Mouse (Mus musculus): Measurements from ENCODE around the gene Kcnk3.

The Kcnk3 gene

DNA sequence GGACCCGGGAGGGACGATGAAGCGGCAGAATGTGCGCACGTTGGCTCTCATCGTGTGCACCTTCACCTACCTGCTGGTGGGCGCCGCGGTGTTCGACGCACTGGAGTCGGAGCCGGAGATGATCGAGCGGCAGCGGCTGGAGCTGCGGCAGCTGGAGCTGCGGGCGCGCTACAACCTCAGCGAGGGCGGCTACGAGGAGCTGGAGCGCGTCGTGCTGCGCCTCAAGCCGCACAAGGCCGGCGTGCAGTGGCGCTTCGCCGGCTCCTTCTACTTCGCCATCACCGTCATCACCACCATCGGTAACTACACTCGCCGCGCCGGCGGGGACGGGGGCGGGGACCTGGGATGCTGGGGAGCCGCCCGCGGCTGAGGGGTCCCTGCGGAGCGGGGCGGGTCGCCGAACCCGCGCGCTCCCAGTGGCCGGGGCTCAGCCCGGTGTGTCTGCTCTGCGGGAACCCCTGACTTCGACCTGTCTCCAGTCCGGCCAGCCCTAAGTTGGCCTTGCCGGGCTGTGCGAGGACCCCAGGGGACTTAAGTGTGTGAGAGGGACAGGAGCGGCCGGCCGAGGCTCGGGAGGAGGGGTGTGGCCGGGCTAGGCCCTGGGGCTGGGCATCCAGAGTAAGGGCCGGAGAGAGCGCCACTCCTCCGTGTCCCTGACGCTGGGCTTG, 465 bp downstream of the Kcnk3 start:
- DNase-seq: peak; percentile 20

DNA sequence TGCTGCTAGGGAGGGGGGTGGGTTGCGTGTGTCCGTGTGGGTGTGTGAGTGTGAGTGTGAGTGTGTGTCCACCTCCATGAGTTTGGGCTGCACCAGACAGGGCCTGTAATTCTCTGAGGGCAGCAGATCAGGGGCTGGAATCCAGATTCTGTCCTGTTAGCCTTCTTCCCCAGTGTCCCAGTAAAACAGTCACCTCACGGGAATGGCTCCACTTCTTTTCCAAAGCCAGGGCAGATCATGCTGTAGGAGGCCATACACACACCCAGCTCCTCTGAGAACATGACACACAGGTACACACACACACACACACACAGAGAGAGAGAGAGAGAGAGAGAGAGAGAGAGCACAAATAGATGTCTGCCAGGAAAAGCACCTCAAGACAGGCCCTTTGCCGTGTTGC, 1.1 kb downstream of the Kcnk3 start:
- DNase-seq: no peak

DNA sequence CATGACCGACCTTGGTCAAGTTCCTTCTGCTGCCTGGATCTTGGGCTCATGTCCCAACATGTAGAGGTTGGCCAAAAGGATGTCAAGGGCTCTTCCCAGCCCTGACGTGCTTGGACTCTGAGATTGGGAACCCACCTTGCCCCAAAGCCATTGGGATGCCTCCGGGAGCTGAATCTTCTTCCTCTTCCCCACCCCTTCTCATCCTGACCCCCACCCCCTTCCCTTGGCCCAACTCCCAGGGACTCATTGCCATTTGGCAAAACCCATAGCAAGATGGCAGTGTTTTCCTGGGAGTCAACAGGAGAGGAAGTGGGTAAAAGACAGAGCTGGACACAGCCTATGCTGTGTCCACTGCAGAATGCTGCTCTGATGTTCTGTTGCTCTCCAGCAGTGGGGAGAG, 1.6 kb downstream of the Kcnk3 start:
- no peak for DNase-seq

DNA sequence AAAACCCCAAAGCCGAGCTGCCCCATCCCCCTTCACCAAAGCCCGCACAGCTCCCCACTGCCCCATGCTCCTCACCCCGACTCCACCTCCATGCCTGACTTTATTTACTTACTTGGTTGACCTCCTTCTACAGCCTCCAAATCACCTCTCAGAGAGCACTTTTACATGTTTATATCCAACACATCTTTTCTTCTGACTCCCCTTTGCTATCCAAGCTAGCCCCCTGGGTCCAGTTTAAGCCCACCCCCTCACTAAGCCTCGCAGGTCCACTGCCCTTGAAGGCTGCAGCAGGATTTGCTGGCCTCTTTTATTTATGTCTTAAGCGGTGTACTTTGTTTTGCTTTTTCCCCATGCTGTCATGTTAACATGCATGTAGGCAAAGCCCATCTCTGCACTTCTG, 2.3 kb downstream of the Kcnk3 start:
- no peak for DNase-seq

DNA sequence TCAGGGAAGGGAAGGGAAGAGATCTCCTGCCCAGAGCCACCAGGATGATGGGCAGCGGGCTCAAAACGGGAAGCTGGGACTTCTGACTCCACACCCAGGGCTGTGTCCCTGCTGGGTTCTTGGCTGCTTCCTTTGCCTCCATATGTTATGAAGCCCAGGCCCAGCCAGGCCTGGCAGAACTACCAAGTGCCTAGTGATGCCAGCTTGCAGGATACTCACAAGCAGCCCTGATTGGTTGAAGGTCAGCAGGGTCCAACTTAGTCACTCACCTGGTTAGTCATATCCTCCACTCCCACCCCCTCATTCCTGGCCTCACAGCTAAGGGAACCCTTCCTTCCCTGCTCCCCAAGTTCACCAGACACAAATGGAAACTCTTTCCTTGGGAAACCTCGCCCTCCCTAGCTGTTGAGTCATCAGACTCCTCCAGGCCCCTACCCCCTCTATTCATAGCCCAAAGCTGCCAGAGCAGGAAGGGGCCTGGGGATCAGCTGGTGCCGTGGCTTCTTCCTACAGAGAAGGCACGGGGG, 3.3 kb downstream of the Kcnk3 start:
- no peak for DNase-seq

DNA sequence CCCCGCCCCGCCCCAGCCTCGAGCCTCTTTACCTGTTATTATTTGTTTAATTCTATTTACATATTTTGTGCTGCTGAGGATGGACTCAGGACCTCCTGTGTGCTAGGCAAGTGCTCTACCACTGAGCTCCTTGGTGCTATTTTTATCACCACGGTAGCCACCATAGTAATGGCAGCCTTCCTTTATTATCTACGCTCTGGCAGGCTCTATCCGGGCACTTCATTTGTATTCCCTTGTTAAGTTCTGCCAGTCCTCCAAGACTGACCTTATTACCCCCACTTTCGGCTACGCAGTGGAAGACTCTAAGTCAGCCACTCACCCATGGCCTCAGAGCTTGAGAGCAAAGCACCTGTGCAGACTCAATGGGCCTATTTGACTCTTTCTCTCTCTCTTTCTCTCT, 3.8 kb downstream of the Kcnk3 start:
- DNase-seq: no peak

DNA sequence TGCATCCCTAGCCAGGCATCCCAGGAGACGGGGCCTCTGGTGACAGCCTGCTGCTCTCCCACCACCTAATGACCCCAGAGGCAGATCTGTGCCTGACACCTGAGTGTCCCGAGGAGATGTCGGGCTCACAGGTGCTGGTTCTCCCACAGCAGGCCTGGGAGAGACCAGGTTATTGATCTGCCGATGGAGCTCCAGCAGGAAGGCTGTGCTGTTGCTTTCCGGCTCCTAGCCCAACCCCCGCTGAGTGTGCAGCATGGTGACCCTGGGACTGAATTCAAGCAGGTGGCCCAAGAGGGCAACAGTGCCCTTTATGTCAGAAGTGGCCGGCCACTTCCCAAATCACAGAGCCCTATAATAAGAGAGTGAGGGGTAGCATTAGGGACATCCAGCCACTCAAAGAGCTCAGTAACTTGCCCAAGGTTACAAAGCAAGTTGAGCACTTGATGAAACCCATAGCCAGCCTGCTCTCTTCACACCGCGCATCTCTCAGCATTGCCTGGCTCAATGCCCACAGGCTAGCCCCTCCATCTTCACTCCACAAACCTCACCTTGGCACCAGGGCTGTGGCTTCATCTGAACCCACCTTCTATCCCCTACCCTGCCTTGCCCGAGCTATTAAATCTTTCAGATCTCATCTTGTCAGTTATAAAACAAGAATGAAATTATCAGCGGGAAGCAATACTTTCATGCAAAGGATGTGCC, 4.5 kb downstream of the Kcnk3 start:
- no peak for DNase-seq

DNA sequence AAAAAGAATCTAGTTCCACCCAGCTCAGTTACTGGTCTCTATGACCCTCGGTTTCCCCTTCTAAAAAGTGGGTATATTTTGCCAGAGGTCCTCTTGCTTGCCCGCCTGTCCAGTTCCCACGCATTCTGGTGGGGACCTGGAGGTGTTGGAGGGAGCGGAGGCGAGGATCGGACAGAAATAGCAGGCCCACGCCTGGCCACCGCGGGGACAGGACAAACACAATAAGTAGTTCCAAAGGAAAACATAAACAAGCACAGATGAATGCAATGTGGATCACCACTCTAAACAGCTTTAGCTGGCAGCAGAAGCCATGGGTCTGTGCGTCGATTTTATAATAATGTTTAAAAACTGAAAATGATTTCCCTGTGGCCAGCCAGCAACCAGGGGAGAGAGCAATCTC, 5.4 kb downstream of the Kcnk3 start:
- no peak for DNase-seq

DNA sequence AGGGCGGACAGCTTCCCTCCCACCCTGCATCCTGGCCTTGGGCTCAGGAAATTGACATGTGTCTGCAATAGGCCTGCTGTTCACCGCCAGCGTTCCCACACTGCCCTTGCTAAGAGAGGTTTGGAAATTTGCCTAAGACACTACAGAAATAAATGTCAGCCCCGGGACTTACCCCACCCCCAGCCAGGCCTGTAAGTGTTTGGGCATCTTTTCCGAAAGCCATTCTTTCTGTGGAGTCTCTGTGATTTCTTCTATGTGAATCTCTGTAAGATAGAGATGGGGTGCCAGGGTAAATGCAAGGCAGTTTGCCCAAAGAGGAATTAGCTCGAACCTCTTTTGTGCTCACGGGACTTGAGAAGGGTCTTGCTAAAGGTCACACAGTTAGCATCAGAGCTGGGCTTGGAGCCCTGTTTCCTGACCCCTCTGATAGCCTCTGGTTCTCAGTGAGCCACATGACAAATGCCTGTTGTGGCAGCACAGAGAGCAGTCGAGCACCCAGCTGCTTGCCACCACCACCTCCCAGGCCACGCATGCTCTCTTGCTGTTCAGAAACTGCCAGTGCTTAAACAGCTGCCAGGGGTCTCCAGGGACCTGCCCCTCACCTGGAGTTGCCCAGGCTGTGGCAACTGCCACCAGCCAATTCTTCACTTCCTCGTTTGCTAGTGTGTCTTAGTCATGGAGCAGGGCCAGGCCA, 6.0 kb downstream of the Kcnk3 start:
- peak; percentile 46 for DNase-seq

DNA sequence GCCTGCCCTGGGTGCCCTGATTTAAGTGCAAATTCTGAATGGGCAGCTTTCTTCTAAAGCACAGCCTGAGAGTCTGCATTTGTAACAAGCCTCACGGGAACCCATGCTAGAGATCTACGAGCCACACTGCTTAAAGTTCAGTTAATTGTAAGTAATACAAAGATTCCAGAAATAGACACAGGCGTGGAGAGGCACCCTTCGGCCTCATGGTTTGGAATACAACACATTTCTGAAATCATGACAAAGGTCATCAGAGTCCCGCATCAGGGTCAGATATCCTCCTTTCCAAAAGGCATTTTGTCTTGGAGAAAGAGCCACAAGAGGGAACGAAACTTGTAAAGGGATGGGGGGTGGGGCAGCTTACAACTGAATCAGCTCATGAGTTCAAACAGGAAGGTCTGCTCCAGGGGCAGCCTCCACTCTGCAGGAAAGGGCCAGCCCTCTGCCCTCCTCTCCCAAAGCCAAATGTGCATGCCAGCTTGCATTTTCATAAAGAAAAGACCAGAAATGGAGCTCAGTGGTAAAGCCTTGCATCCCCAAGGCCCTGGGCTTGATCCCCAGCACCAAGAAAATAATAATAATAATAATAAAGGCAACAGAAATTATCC, 7.1 kb downstream of the Kcnk3 start:
- DNase-seq: no peak

DNA sequence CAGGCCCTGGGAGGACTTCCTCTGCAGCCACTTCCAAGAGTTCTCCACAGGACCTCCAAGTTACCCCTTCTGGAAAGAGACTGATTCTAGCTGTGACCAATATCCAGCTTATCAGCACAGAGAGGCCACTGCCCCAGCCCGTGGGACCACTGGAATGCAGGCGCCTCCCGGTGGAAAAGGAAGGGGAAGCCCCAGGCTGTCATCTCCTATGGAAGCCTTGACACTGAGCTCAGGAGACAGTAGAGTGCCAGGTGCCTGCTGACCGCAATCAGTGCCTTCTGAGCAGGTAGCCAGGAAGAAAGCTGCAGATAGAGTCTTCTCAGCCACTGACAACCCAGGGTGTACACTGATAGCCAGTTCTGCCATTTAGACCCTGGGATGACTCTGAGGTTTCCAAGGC, 13.4 kb downstream of the Kcnk3 start:
- DNase-seq: no peak

DNA sequence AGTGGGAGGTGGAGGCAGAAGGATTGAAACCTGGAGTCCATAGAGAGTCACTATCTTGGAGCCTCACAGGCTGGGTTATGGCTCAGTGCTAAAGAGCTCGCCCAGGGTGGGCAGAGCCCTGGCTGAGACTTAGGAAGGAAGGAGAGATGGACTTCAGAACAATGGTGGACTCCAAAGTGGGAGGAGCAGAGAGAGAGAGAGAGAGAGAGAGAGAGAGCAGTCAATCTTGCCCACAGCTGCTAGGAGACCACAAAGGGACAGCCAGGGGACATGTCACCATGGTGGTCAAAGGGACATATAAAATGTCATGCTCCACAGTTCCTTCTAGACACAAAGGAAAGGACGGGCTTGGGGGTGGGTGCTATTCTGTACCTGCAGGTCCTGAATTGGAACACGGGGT, 15.3 kb downstream of the Kcnk3 start:
- DNase-seq: no peak

DNA sequence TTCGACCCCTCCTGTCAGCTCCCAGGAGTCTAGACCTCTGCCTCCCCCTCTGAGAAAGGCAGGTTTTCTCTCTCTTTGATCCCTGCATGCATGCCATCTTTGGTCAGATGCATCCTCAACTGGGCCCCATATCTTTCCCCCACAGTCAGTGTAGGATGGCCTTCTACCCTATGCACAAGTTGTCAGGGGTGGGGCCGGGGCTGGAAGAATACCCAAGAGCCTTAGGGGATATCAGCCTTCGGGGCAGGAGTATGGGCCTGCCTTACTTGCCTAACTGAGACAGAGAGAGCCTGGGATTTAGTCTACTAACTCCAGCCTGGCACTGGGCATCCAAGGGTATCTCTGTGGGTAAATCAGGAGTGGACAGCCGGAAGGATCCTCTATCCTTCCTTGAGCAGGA, 16.0 kb downstream of the Kcnk3 start:
- no peak for DNase-seq

DNA sequence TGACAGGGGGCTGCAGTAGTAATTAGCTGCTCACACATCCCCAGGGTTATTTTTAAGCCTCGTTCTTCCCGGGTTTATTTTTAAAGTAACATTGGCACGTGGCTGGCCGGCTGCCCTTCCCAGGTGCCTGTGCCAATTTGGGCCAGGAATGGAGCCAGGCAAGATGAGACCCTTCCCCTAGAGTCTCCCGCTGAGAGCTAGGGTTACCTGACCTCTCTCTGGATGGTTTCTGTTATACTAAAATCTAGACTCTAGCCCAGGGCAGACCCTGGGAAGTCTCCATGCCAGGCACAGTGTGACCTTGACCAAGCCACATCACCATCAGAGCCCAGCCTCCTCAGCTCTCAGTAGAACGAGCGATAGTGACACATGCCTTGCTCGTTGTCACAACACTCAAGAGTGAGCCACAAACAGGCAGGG, 16.8 kb downstream of the Kcnk3 start:
- no peak for DNase-seq

DNA sequence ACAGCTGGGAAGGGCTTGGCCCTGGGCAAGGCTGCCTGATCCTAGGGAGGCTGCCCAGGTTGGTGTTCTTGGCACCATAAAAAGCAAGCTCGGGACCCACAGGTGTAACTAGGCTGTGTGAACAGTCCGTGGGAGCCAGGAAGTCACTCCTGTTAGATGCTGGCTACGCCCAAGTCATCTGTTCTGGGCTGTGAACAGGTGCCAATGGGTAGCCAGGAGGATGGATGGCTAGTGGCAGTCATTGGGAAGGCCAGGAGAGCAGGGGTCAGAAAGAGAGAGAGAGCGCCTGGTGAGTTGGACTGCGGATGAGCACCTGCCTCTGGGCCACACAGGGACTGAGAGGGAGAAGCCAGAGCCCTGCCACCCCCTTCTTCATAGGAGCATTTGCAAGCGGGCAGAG, 17.7 kb downstream of the Kcnk3 start:
- DNase-seq: no peak

DNA sequence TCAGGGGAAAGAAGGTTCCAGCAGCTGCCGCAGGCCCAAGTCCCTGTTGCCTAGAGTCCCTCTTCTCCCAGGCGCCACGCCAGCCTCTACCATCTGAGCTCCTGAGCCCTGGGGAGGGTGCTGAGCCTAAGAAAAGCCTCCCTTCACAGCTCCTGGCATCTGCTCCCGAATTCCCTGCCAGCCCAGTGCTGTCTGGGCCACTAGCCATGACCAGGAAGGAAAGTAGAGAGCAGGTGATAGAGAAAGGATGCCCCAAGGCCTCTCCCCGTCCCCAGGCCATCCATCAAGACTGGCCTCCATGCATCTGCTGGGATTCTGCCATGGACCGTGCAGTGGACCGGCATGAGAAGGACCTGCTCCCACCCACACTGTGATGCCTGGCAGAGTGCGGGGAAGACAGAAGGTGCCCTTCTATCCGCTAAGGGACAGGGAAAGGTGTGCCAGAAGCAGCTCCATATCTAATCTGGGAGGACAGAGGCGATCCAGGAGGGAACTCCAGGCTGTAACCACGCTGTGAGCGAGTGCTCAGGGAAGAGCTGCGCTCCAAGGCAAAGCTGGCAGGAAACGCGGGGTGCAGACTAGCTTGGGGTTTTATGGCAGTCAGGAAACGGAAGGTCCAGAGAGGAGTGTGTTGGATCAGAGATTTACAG, 18.6 kb downstream of the Kcnk3 start:
- DNase-seq: no peak

DNA sequence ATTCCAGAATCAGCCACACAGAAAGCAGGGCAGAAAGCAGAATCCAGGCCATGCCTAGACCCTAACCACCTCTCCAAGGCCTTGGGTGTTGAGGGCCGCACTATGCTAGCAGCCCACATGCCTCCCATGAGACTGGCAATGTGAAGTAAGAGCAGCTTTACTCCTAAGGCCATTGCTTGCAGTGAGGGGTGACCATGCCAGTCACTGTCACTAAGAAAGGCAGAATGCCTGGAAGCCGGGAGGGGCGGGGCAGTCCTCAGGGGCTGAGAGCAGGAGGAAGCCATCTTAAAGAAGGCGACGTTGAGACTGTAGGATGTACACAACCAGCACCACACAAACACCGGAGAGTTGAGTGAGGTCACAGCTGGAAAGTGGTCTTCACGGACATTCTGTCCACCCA, 21.1 kb downstream of the Kcnk3 start:
- no peak for DNase-seq

DNA sequence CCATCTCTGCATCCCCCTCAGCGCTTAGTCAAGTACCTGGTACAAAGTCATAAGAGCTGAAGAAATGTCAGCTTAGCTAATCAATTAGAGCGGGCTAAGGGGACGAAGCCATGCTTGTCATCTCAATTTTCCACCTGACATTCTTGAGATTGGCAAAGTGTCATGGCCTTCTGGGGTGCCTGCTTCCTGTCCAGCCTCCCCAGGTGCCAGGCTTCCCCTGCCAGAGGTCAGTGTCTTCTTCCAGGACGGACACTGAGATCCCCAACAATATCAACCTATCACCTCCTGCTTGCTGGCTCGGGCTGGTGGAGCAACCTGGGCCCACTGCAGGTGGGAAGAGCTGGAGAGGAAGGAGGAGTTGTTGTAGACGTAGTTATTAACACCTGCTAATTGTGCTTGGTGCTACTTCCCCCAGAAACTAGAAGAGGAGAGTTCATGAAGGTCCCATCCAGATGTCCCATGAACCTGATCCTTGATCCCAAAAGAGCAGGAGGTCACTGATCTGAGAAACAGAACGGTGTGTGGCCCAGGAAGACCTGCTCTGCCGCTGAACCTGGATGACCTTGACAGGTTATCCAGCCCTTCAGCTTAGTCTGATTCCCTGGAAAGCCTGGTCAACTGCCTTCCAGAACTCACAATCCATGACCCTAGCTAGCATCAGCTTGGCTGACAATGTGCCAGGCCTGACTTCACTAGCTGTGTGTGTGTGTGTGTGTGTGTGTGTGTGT, 22.1 kb downstream of the Kcnk3 start:
- DNase-seq: no peak

DNA sequence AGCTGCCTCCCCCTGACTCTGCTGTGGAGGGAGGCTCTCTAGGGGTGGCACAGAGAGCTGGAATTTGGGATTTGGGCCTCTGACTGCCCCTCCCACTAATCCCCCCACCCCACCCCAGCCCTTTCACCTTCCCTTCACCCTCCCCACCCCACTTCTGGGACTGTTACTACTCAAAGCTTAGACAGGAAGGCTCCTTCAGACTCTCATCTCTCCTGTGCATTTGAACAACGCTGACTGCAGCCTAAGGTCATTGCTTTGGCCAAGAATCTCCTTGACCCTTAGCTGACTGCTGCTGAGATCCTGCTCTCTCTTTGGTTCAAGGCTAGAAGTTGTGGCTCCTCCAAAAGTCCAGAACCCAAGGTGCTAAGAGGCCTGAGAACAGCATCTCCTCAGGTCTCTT, 23.1 kb downstream of the Kcnk3 start:
- no peak for DNase-seq

DNA sequence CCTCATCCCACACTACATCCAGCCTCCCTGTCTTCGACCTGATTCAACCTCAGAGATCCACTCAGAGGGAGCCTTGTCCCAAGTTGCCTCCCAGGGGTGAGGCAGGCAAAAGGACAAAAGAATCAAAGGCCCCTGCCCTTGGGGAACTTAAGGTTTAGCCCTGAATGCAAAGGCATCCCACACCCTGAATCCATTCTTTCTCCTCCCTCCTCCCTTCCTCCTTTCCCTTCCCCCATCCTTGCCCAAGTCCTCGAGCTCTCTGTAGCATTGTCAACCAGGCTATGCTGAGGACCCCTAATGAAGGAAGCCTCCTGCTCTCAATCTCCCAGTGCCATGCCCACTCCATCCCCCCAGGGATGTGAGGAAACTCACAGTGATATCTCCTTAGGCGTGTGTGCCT, 23.7 kb downstream of the Kcnk3 start:
- DNase-seq: no peak

DNA sequence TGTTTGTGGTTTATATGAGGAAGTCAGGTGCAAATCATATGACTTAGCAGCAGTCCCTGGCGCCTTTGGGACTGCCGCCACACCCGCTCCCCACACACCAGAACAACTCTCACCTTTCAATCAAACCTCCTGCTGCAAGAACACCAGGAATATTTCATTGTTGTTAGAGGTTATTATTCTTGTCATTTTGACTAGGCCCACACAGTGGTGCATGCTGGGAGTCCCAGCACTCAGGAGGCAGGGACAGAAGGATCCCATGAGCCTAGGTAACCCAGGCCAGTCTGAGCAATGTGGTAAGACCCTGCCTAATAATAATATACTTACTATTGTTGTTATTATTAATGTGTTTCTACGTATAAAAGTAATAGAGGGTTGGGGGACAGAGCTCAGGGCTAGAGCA, 24.6 kb downstream of the Kcnk3 start:
- no peak for DNase-seq

DNA sequence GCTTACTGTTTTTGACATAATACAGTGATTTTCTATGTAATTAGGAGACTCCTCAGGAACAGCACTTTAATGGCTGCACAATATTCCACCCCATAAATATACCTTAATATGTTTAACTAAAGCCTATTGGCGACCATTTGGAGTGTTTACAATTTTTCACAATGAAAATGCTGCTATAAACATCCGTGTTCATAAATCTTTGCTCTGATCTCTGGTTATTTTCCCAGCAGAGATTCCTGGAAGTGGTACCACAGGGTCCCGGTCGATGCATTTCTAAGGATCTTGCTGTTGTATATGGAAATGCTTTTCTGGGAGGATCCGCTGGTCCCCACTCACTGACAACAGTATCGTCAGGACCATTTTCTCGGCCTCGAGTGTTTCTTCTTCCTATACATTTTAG, 25.3 kb downstream of the Kcnk3 start:
- no peak for DNase-seq

All from lung, postnatal 36 days (tissue).